ENCODE assay signal across 9 mouse cellular contexts in the genomic region with DNA sequence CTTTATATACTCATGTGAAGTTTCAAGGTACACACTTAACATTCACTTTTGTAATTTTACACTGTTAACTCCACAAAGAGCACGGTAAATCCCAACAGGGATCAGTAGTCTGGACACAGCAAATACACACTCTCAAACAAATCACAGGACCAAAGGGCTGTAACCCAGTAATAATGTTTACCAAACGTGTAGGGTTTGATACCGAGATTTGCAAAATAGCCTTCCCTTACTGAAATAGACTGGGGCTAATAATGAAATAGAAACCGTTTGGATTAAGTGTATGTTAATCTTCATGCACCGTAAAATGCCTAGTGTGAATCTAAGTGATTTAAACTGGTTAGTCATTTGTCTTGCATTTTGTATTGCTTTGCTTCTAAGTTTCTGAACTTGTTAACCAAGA. TPM values are rescaled to one million over a fixed set of nuclear protein-coding genes. Genes with fewer than 3 reads are reported as not detected.
DNase-seq lines count a peak whose midpoint lies in the region; ATAC-seq and TF ChIP-seq lines count a peak whose summit lies in the region.
"Had no signal": no experiment of that assay in that cellular context is flagged by ENCODE, and none has a peak within 500 bp of the region (broad histone marks: within the 10 kb centered on the region; RNA-seq: fewer than 3 reads in every experiment).

No protein-coding gene starts in this region.

- TF ChIP-seq POLR2A in liver, adult 2 months (IDR thresholded peaks at IDR 0.05; ENCODE audit: extremely low read depth, insufficient read depth, low read length) = no peak

- ATAC-seq in hindbrain, embryonic 15.5 days (ENCODE audit: low FRiP score, low read depth) = no peak
- ATAC-seq in midbrain, embryonic 15.5 days (replicated peaks) = no peak

- peaks cover 5% of the 10 kb centered on the region; the same call in 1 of the 2 replicates for H3K36me3 ChIP-seq in liver, adult 2 months (ENCODE audit: control insufficient read depth, insufficient read depth, low read length)
- H3K36me3 ChIP-seq in hindbrain, embryonic 15.5 days = peaks cover 5% of the 10 kb centered on the region; the same call in 1 of the 2 replicates
- H3K36me3 ChIP-seq in midbrain, embryonic 15.5 days (replicated peaks) = no peaks in the 10 kb centered on the region

- peaks cover 3% of the 10 kb centered on the region; the same call in 1 of the 2 replicates for H3K79me2 ChIP-seq in liver, adult 2 months (ENCODE audit: control insufficient read depth, insufficient read depth, low read length)

- no peaks in the 10 kb centered on the region for H3K27me3 ChIP-seq in liver, adult 2 months (ENCODE audit: control insufficient read depth, insufficient read depth, low read length)
- H3K27me3 ChIP-seq in hindbrain, embryonic 15.5 days = no peaks in the 10 kb centered on the region
- H3K27me3 ChIP-seq in midbrain, embryonic 15.5 days (replicated peaks) = no peaks in the 10 kb centered on the region

- 11% methylated on average over 5 of the region's 5 CpGs for WGBS in liver, adult 2 months
- WGBS in hindbrain, embryonic 15.5 days = 27% methylated on average over 5 of the region's 5 CpGs
- WGBS in midbrain, embryonic 15.5 days = 25% methylated on average over 5 of the region's 5 CpGs

- no peak overlapping the region for H3K9ac ChIP-seq in liver, adult 2 months (ENCODE audit: low read depth, low read length)
- H3K9ac ChIP-seq in hindbrain, embryonic 15.5 days = no peak overlapping the region
- H3K9ac ChIP-seq in midbrain, embryonic 15.5 days = no peak overlapping the region

- H3K4me3 ChIP-seq in liver, adult 2 months (ENCODE audit: insufficient read depth, low read depth, low read length) = no peak overlapping the region
- H3K4me3 ChIP-seq in hindbrain, embryonic 15.5 days = 0 out of 2 replicates have a peak overlapping the region, but pooled peaks have one; percentile 4
- no peak overlapping the region for H3K4me3 ChIP-seq in midbrain, embryonic 15.5 days

- no peak for TF ChIP-seq CTCF in liver, adult 2 months (IDR thresholded peaks at IDR 0.05; ENCODE audit: low read depth, low read length)

- H3K4me2 ChIP-seq in hindbrain, embryonic 15.5 days = peak overlapping the region; percentile 83
- peak overlapping the region; percentile 62; the same call in 1 of the 2 replicates for H3K4me2 ChIP-seq in midbrain, embryonic 15.5 days

- peak; percentile 22 for DNase-seq in cerebellum, adult 9-10 months
- no peak for DNase-seq in cerebellum, adult 9-11 months
- peak; percentile 41 for DNase-seq in liver, adult 2 months (ENCODE audit: extremely low read depth, low read depth, low spot score)
- DNase-seq in liver = no peak
- DNase-seq in spleen, postnatal 4 days (ENCODE audit: low spot score in 2 of 2) = no peak
- DNase-seq in adrenal gland, adult 8-10 months = no peak
- DNase-seq: right cerebral cortex, postnatal 14 days had no signal

- no peaks in the 10 kb centered on the region for H3K9me3 ChIP-seq in hindbrain, embryonic 15.5 days
- no peaks in the 10 kb centered on the region for H3K9me3 ChIP-seq in midbrain, embryonic 15.5 days

- H3K4me1 ChIP-seq in liver, adult 2 months (ENCODE audit: control insufficient read depth, insufficient read depth, low read length) = peaks cover 4% of the 10 kb centered on the region; the same call in 1 of the 2 replicates
- peaks cover 28% of the 10 kb centered on the region for H3K4me1 ChIP-seq in hindbrain, embryonic 15.5 days (replicated peaks)
- peaks cover 25% of the 10 kb centered on the region for H3K4me1 ChIP-seq in midbrain, embryonic 15.5 days

- no peak overlapping the region for H3K27ac ChIP-seq in liver, adult 2 months (replicated peaks; ENCODE audit: insufficient read depth, low read depth, low read length)
- peak overlapping the region; percentile 90; the same call in 1 of the 2 replicates for H3K27ac ChIP-seq in hindbrain, embryonic 15.5 days (replicated peaks)
- no peak overlapping the region for H3K27ac ChIP-seq in midbrain, embryonic 15.5 days

RNA-seq across cellular contexts. Expression of a gene that starts 1.2 kb away (rescaled TPM):
- total RNA-seq in liver, adult 2 months (2014; rRNA removed) = 23.2 and 23.6 TPM in 2 replicates
- polyA plus RNA-seq in liver, adult 2 months (2012; rRNA removed) = 9.0 and 9.1 TPM in 2 replicates
- polyA plus RNA-seq in hindbrain, embryonic 15.5 days (2015; fragmentation: Nextera tagmentation; extraction: Ambion mirVana) = 34.0 and 36.0 TPM in 2 replicates
- 33.7 and 36.2 TPM in 2 replicates for polyA plus RNA-seq in midbrain, embryonic 15.5 days (2015; fragmentation: Nextera tagmentation; extraction: Ambion mirVana)
- 10 to 100 TPM; 59.6 to 64.5 (median 63.1) TPM for total RNA-seq in adrenal gland, adult 8-10 months (2022)

RNA-seq across cellular contexts. Expression of a gene that starts 16.4 kb away (rescaled TPM):
- total RNA-seq in liver, adult 2 months (2014; rRNA removed) = 0.83 TPM in 1 of 2 replicates, not detected in the other
- polyA plus RNA-seq in liver, adult 2 months (2012; rRNA removed) = 0.91 and 1.1 TPM in 2 replicates
- polyA plus RNA-seq in hindbrain, embryonic 15.5 days (2015; fragmentation: Nextera tagmentation; extraction: Ambion mirVana) = 0.49 and 0.57 TPM in 2 replicates
- polyA plus RNA-seq in midbrain, embryonic 15.5 days (2015; fragmentation: Nextera tagmentation; extraction: Ambion mirVana) = 0.50 and 1.0 TPM in 2 replicates
- total RNA-seq in adrenal gland, adult 8-10 months (2022) = 1 to 10 TPM in 3 of 4 experiments, not detected in 1; 1.1 to 2.8 (median 1.1) TPM

RNA-seq across cellular contexts. Expression of a gene that starts 42.4 kb away (rescaled TPM):
- total RNA-seq in liver, adult 2 months (2014; rRNA removed) = 21.0 and 21.3 TPM in 2 replicates
- 2.1 and 2.3 TPM in 2 replicates for polyA plus RNA-seq in liver, adult 2 months (2012; rRNA removed)
- polyA plus RNA-seq in hindbrain, embryonic 15.5 days (2015; fragmentation: Nextera tagmentation; extraction: Ambion mirVana) = 71.2 and 77.0 TPM in 2 replicates
- 75.2 and 82.5 TPM in 2 replicates for polyA plus RNA-seq in midbrain, embryonic 15.5 days (2015; fragmentation: Nextera tagmentation; extraction: Ambion mirVana)
- total RNA-seq in adrenal gland, adult 8-10 months (2022) = 10 to 100 TPM; 57.7 to 79.2 (median 71.1) TPM

Comparison
In these comparisons a context has a peak if more than half of its experiments do, and no peak if none do; other contexts are left out.
1. DNase-seq: peak in cerebellum, adult 9-10 months (single experiment) and liver, adult 2 months (single experiment); none in cerebellum, adult 9-11 months (single experiment), liver (single experiment), spleen, postnatal 4 days (0 of 2) and adrenal gland, adult 8-10 months (single experiment).
2. RNA of a gene that starts 42.4 kb away (polyA plus RNA-seq): 75.2 to 82.5 TPM in midbrain, embryonic 15.5 days and 71.2 to 77.0 TPM in hindbrain, embryonic 15.5 days; 2.1 to 2.3 TPM in liver, adult 2 months; every median in the first group is over 10 times any median in the second.